Mouse (Mus musculus): ENCODE results near the gene Irf9. TPM values are rescaled to one million over a fixed set of nuclear protein-coding genes. Genes with fewer than 3 reads are reported as not detected.

Irf9 gene
- polyA plus RNA-seq, 1 experiment from 2014 or later = 10.4 TPM

- H3K4me3 ChIP-seq (replicated peaks) = peak overlapping the region; percentile 37
- peak overlapping the region; percentile 45 for H3K4me2 ChIP-seq
- no peaks in the 10 kb centered on the region for H3K27me3 ChIP-seq (replicated peaks)
- H3K27ac ChIP-seq (replicated peaks) = peak overlapping the region; percentile 39
- H3K4me1 ChIP-seq = no peaks in the 10 kb centered on the region
- WGBS = 57% methylated on average over 22 of the region's 22 CpGs
- H3K36me3 ChIP-seq = no peaks in the 10 kb centered on the region
- peak; percentile 49; the same call in 1 of the 2 replicates for ATAC-seq (ENCODE audit: low FRiP score)
- no peaks in the 10 kb centered on the region for H3K9me3 ChIP-seq (replicated peaks)
- H3K9ac ChIP-seq (replicated peaks) = peak overlapping the region; percentile 29; the same call in 1 of the 2 replicates
Measured at GRCm38 (mm10) chr14:55618486-55619195, 15.3 kb downstream of the Irf9 start.

- WGBS = 81% methylated on average over 27 of the region's 27 CpGs
- Histone ChIP-seq H3K4me2 (no peak overlapping the region), H3K9ac (replicated peaks) (no peak overlapping the region), H3K27ac (replicated peaks) (no peak overlapping the region), H3K27me3 (replicated peaks) (no peaks in the 10 kb centered on the region), H3K4me1 (no peaks in the 10 kb centered on the region), H3K4me3 (replicated peaks) (no peak overlapping the region), H3K9me3 (replicated peaks) (no peaks in the 10 kb centered on the region), H3K36me3 (peaks cover 90% of the 10 kb centered on the region)
- no peak for ATAC-seq (ENCODE audit: low FRiP score)
Measured at GRCm38 (mm10) chr14:55628077-55628827, 24.9 kb downstream of the Irf9 start.

DNA sequence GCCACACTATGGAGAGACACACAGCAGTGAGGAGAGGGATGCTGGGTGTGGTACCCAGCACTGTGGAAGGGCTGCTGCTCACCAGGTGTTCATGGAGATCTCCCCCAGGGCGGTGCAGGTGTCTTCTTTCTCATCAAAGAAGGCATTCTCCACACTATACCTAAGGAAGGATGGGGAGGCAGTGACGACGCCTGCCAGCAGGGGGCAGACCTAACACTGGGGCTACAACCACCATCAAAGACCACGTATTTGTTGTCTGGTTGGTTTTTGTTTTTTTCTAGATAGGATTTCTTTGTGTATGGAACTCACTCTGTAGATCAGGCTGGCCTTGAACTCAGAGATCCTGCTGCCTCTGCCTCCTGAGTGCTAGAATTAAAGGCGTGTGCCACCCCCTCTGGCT is 25.9 kb downstream of the Irf9 start:
- WGBS = 59% methylated on average over 5 of the region's 5 CpGs
- Histone ChIP-seq H3K27ac (replicated peaks) (no peak overlapping the region), H3K4me1 (peaks cover 9% of the 10 kb centered on the region), H3K9ac (replicated peaks) (no peak overlapping the region), H3K36me3 (peaks cover 96% of the 10 kb centered on the region), H3K27me3 (replicated peaks) (no peaks in the 10 kb centered on the region), H3K4me2 (no peak overlapping the region), H3K9me3 (replicated peaks) (no peaks in the 10 kb centered on the region), H3K4me3 (replicated peaks) (no peak overlapping the region)
- no peak for ATAC-seq (ENCODE audit: low FRiP score)

DNA sequence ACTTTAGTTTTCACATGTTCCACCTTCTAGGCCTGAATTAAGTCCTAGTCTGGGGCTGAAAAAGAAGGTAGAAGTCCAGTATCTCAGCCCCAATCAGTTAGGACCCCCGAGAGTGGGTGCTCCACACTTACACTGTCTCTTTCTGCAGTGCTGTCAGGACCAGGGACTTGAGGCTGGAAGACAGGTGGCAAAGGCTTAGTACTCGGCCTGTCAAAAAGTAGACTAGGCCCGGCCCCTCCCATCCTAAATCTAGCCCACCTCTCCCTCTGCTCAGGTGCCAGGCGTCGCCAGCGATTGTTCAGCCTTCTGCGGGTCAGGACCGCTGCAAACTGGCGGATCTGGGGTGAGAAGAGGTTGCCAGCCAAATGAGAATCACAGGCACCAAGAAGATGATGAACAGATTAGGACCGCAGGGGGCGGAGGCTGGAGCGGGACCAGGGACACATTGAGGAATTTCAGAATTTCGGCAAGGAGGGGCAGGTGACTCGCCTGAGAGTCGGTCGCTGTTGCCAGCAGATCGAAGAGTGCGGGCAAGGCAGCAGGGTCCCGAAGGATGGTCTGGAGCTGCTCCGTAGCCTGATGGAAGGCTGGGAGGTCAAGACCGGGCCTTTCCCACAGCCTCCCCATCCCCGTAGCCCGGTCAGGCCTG is 31.6 kb downstream of the Irf9 start:
- peak; percentile 62 for ATAC-seq (ENCODE audit: low FRiP score)
- peak overlapping the region; percentile 76 for H3K9ac ChIP-seq (replicated peaks)
- H3K9me3 ChIP-seq (replicated peaks) = no peaks in the 10 kb centered on the region
- H3K4me2 ChIP-seq = peak overlapping the region; percentile 93
- peaks cover 69% of the 10 kb centered on the region for H3K36me3 ChIP-seq
- 6% methylated on average over 21 of the region's 23 CpGs for WGBS
- peak overlapping the region; percentile 85 for H3K27ac ChIP-seq (replicated peaks)
- no peaks in the 10 kb centered on the region for H3K27me3 ChIP-seq (replicated peaks)
- peaks cover 28% of the 10 kb centered on the region for H3K4me1 ChIP-seq
- peak overlapping the region; percentile 82 for H3K4me3 ChIP-seq (replicated peaks)

DNA sequence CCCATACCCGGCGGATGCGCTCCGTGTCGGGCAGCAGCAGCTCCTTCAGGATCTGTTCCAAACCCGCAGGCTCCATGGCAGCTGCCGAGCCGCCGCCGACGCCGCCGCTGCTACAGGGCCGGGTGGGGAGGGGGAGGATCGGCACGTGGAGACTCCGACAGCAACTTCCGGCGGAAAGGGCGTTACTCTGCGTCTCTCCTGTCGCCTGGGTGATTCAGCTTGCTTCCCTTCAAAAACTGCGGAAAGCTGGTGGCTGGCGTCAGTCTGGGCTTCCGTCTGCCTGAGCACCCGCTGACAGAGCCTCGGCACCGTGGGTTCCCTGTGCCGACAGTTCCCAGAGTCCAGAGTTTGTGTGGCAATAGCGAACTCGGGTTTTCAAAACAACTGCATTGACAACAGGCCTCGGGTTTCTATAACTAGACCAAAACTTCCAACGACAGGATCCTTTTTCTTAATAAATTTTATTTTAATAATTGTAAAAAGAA is 32.2 kb downstream of the Irf9 start, which contains the start of gene Ipo4:
Ipo4 (minus strand) TSS at position 435 of the 485 bp plus-strand sequence.
- Histone ChIP-seq H3K9me3 (replicated peaks) (no peaks in the 10 kb centered on the region), H3K36me3 (peaks cover 69% of the 10 kb centered on the region), H3K27me3 (replicated peaks) (no peaks in the 10 kb centered on the region), H3K27ac (replicated peaks) (peak within 1 kb of the TSS; percentile 85), H3K9ac (replicated peaks) (peak within 1 kb of the TSS; percentile 76), H3K4me3 (replicated peaks) (peak within 1 kb of the TSS; percentile 82), H3K4me1 (peaks cover 32% of the 10 kb centered on the region), H3K4me2 (peak within 1 kb of the TSS; percentile 93)
- peak; percentile 88 for ATAC-seq (ENCODE audit: low FRiP score)
- WGBS = 1% methylated on average over 28 of the region's 33 CpGs

DNA sequence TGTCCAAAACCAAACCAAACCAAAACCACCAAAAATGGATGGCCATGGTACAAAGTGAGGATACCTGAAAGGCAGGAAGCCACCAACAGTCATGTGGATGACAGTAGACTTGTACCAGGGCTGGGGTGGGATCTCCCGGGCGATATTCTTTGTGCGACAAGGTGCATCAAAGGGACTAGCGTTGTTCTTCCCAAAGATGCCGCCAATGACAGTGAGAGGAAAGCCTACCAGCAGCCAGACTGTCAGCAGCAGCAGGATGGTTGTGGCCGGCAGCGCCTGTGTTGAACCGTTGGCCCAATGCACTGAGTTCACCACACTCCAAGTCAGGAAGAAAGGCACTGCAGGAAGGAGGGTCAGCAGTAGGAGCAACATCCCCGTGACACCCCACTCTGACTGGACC is 34.4 kb downstream of the Irf9 start, which contains the start of gene Gm49378:
Gm49378 (minus strand) TSS at position 101 of the 400 bp plus-strand sequence.
- H3K4me3 ChIP-seq (replicated peaks) = no peak within 1 kb of the TSS
- ATAC-seq (ENCODE audit: low FRiP score) = no peak
- no peak within 1 kb of the TSS for H3K9ac ChIP-seq (replicated peaks)
- peaks cover 45% of the 10 kb centered on the region for H3K4me1 ChIP-seq
- H3K36me3 ChIP-seq = peaks cover 55% of the 10 kb centered on the region
- H3K27ac ChIP-seq (replicated peaks) = no peak within 1 kb of the TSS
- H3K4me2 ChIP-seq = no peak within 1 kb of the TSS
- H3K9me3 ChIP-seq (replicated peaks) = no peaks in the 10 kb centered on the region
- WGBS = 94% methylated on average over 9 of the region's 9 CpGs
- H3K27me3 ChIP-seq (replicated peaks) = no peaks in the 10 kb centered on the region

DNA sequence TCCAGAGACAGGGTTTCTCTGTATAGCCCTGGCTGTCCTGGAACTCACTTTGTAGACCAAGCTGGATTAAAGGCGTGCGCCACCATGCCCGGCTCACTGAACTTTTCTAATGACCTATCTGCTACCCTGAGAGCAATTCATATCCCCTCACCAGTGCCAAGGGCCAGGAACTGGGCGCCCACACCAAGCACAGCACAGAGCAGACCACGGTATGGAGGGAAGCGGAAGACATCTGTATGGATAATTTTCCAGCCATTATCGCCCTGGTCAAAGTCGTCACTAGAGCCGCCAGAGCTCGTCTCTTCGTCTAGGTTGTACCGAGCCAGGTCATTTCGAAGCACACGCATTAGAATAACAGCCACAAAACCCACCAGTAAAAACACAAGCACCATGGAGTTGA is 37.4 kb downstream of the Irf9 start:
- Histone ChIP-seq H3K9me3 (replicated peaks) (no peaks in the 10 kb centered on the region), H3K27ac (replicated peaks) (no peak overlapping the region), H3K4me3 (replicated peaks) (no peak overlapping the region), H3K9ac (replicated peaks) (no peak overlapping the region), H3K4me2 (no peak overlapping the region), H3K36me3 (peaks cover 41% of the 10 kb centered on the region), H3K4me1 (peaks cover 38% of the 10 kb centered on the region), H3K27me3 (replicated peaks) (no peaks in the 10 kb centered on the region)
- no peak for ATAC-seq (ENCODE audit: low FRiP score)
- 94% methylated on average over 14 of the region's 14 CpGs for WGBS

DNA sequence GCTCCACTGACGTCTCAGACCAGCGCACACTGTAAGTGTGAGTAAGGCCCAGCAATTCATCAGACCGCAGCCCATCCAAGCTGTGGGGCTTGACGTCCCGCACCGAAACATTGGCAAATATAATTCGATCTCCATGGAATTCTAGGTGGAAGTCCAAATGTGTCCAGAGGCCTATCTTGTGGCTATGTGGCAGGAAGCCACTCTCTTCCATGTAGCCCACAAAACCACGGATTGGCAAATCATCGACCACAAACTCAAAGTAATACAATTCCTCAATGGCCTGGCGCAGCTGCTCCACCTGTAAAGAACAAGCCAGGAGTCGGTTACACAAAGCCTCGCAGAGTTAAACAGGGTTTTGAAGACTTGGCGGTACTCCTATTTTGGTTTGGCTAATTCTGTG is 37.9 kb downstream of the Irf9 start:
- Histone ChIP-seq H3K4me2 (no peak overlapping the region), H3K9me3 (replicated peaks) (no peaks in the 10 kb centered on the region), H3K27me3 (replicated peaks) (no peaks in the 10 kb centered on the region), H3K27ac (replicated peaks) (no peak overlapping the region), H3K4me3 (replicated peaks) (no peak overlapping the region), H3K36me3 (peaks cover 41% of the 10 kb centered on the region), H3K4me1 (peaks cover 34% of the 10 kb centered on the region), H3K9ac (replicated peaks) (no peak overlapping the region)
- WGBS = 96% methylated on average over 13 of the region's 13 CpGs
- no peak for ATAC-seq (ENCODE audit: low FRiP score)

- Histone ChIP-seq H3K36me3 (peaks cover 35% of the 10 kb centered on the region), H3K4me2 (peak overlapping the region; percentile 84), H3K27ac (replicated peaks) (peak overlapping the region; percentile 99), H3K4me1 (peaks cover 31% of the 10 kb centered on the region), H3K27me3 (replicated peaks) (no peaks in the 10 kb centered on the region), H3K9me3 (replicated peaks) (no peaks in the 10 kb centered on the region), H3K4me3 (replicated peaks) (peak overlapping the region; percentile 98), H3K9ac (replicated peaks) (peak overlapping the region; percentile 79)
- ATAC-seq (ENCODE audit: low FRiP score) = peak; percentile 39
- WGBS = 27% methylated on average over 8 of the region's 8 CpGs
Measured at GRCm38 (mm10) chr14:55642679-55643059, 39.3 kb downstream of the Irf9 start.

- peak; percentile 90 for ATAC-seq (ENCODE audit: low FRiP score)
- Histone ChIP-seq H3K36me3 (peaks cover 29% of the 10 kb centered on the region), H3K4me3 (replicated peaks) (peak within 1 kb of the TSS; percentile 98), H3K27me3 (replicated peaks) (no peaks in the 10 kb centered on the region), H3K9me3 (replicated peaks) (no peaks in the 10 kb centered on the region), H3K9ac (replicated peaks) (peak within 1 kb of the TSS; percentile 79), H3K4me1 (peaks cover 31% of the 10 kb centered on the region), H3K27ac (replicated peaks) (peak within 1 kb of the TSS; percentile 99), H3K4me2 (peak within 1 kb of the TSS; percentile 84)
- under 1% methylated on average over 89 of the region's 89 CpGs for WGBS
Measured at GRCm38 (mm10) chr14:55643060-55643907, 39.9 kb downstream of the Irf9 start, which contains the start of gene Tm9sf1. Gene Tm9sf1, minus strand, starts transcription at chr14:55643806.

All from neural tube, embryonic 15.5 days (tissue).